Mouse (Mus musculus) stomach, embryonic 15.5 days (tissue): Measurements from ENCODE around the gene Tmem190. TPM values are rescaled to one million over a fixed set of nuclear protein-coding genes. Genes with fewer than 3 reads are reported as not detected.
"Not testable (repeated sequence)": the region's sequence is repeated elsewhere in the genome, so short reads cannot be mapped to it uniquely, and the experiment has no call there.

Experiments used
- ATAC-seq: fragments of 200-750 bp; cut with Nextera tagmentation; 2 replicates; pipeline ENCODE4 v1.8.0; 2017; ENCODE audit warnings: low read depth, moderate number of reproducible peaks, moderate TSS enrichment; ENCODE audit not compliant: insufficient read depth, low FRiP score
- H3K27ac ChIP-seq: fragments of 300-500 bp; sonication (generic); 2 replicates; pipeline ENCODE4 v1.5.1; 2015; ENCODE audit warnings: mild to moderate bottlenecking, inconsistent platforms
- H3K27me3 ChIP-seq: fragments of 300-500 bp; sonication (generic); replicated peaks from 2 replicates; pipeline ENCODE4 v1.6.1; 2015; ENCODE audit warnings: inconsistent platforms
- H3K36me3 ChIP-seq: fragments of 300-500 bp; sonication (generic); 2 replicates; pipeline ENCODE4 v1.6.1; 2015; ENCODE audit warnings: inconsistent platforms
- H3K4me1 ChIP-seq: fragments of 300-500 bp; sonication (generic); 2 replicates; pipeline ENCODE4 v1.6.1; 2015; ENCODE audit warnings: inconsistent platforms
- H3K4me2 ChIP-seq: fragments of 300-500 bp; sonication (generic); 2 replicates; pipeline ENCODE4 v1.6.1; 2015; ENCODE audit warnings: mild to moderate bottlenecking, inconsistent platforms
- H3K4me3 ChIP-seq: fragments of 300-500 bp; sonication (generic); replicated peaks from 2 replicates; pipeline ENCODE4 v1.5.1; 2015; ENCODE audit warnings: inconsistent platforms
- H3K9ac ChIP-seq: fragments of 300-500 bp; sonication (generic); 2 replicates; pipeline ENCODE4 v1.6.1; 2015; ENCODE audit warnings: inconsistent platforms
- H3K9me3 ChIP-seq: fragments of 300-500 bp; sonication (generic); 2 replicates; pipeline ENCODE4 v1.6.1; 2016; ENCODE audit warnings: inconsistent platforms
- WGBS: fragments of 180-500 bp; shearing (Covaris S2); methylation state at CpG from one replicate; pipeline ENCODE4 v1.1.7; 2015; 5-methylcytosine and 5-hydroxymethylcytosine counted together
- polyA plus RNA-seq: library from polyadenylated mRNA; unstranded; fragments of >200 nt; fragmentation: Nextera tagmentation; extraction: Ambion mirVana; gene quantifications from 2 replicates; pipeline ENCODE4 v1.2.1, GENCODE M21; 2015

The Tmem190 gene
- polyA plus RNA-seq, 1 experiment from 2014 or later: 1.2 TPM

GRCm38 (mm10) chr7:4795767-4796433 lies 13.2 kb downstream of the Tmem190 start:
- H3K4me2 ChIP-seq: no peak overlapping the region

GRCm38 (mm10) chr7:4802247-4802646 lies 19.5 kb downstream of the Tmem190 start:
- Histone ChIP-seq H3K27ac (no peak overlapping the region), H3K4me3 (no peak overlapping the region), H3K27me3 (no peaks in the 10 kb centered on the region), H3K9ac (no peak overlapping the region), H3K36me3 (peaks cover 13% of the 10 kb centered on the region), H3K4me2 (no peak overlapping the region), H3K9me3 (no peaks in the 10 kb centered on the region), H3K4me1 (no peaks in the 10 kb centered on the region)
- ATAC-seq: no peak

More at GRCm38 (mm10) chr7:4795767-4796433, 13.2 kb downstream of the Tmem190 start:
- Histone ChIP-seq H3K9me3 (no peaks in the 10 kb centered on the region), H3K36me3 (peaks cover 27% of the 10 kb centered on the region), H3K4me3 (no peak overlapping the region), H3K27ac (no peak overlapping the region), H3K9ac (no peak overlapping the region), H3K4me1 (peaks cover 13% of the 10 kb centered on the region; the same call in 1 of the 2 replicates), H3K27me3 (no peaks in the 10 kb centered on the region)
- no peak for ATAC-seq
- 72% methylated on average over 7 of the region's 7 CpGs for WGBS

GRCm38 (mm10) chr7:4806716-4807115 lies 24.0 kb downstream of the Tmem190 start:
- Histone ChIP-seq H3K27ac (no peak overlapping the region), H3K9ac (no peak overlapping the region), H3K9me3 (no peaks in the 10 kb centered on the region), H3K27me3 (no peaks in the 10 kb centered on the region), H3K4me3 (no peak overlapping the region), H3K4me2 (no peak overlapping the region), H3K36me3 (peaks cover 25% of the 10 kb centered on the region), H3K4me1 (peaks cover 20% of the 10 kb centered on the region)
- 84% methylated on average over 7 of the region's 7 CpGs for WGBS
- ATAC-seq: peak; percentile 71; the same call in 1 of the 2 replicates

- not testable (repeated sequence) for H3K27ac ChIP-seq, ATAC-seq, H3K9me3 ChIP-seq, H3K27me3 ChIP-seq
- 28% methylated on average over 10 of the region's 10 CpGs for WGBS
- H3K4me3 ChIP-seq: peak overlapping the region; percentile 86
- peak overlapping the region; percentile 97 for H3K9ac ChIP-seq
- H3K36me3 ChIP-seq: peaks cover 25% of the 10 kb centered on the region
- H3K4me1 ChIP-seq: peaks cover 26% of the 10 kb centered on the region
- H3K4me2 ChIP-seq: peak overlapping the region; percentile 73
Measured at GRCm38 (mm10) chr7:4811131-4811530, 28.4 kb downstream of the Tmem190 start.

GRCm38 (mm10) chr7:4811842-4812302 lies 29.1 kb downstream of the Tmem190 start:
- H3K27ac ChIP-seq: peak overlapping the region; percentile 99
- H3K9ac ChIP-seq: peak overlapping the region; percentile 97
- H3K4me2 ChIP-seq: peak overlapping the region; percentile 73
- H3K4me3 ChIP-seq: peak overlapping the region; percentile 86
- H3K27me3 ChIP-seq: no peaks in the 10 kb centered on the region
- ATAC-seq: no peak; the same call in 1 of the 2 replicates
- H3K9me3 ChIP-seq: no peaks in the 10 kb centered on the region
- H3K36me3 ChIP-seq: peaks cover 20% of the 10 kb centered on the region
- peaks cover 26% of the 10 kb centered on the region for H3K4me1 ChIP-seq
- WGBS: under 1% methylated on average over 29 of the region's 36 CpGs

- ATAC-seq: peak; percentile 99
- Histone ChIP-seq H3K27me3 (no peaks in the 10 kb centered on the region), H3K4me2 (peak within 1 kb of the TSS; percentile 73), H3K9me3 (no peaks in the 10 kb centered on the region), H3K9ac (peak within 1 kb of the TSS; percentile 97), H3K27ac (peak within 1 kb of the TSS; percentile 99), H3K36me3 (peaks cover 14% of the 10 kb centered on the region), H3K4me3 (peak within 1 kb of the TSS; percentile 86), H3K4me1 (peaks cover 26% of the 10 kb centered on the region)
- WGBS: under 1% methylated on average over 62 of the region's 62 CpGs
Measured at GRCm38 (mm10) chr7:4812303-4813104, 29.8 kb downstream of the Tmem190 start, which contains the start of gene Ube2s. Ube2s (minus strand) TSS chr7:4812590.

- Histone ChIP-seq H3K4me2 (peak overlapping the region; percentile 64), H3K4me1 (peaks cover 26% of the 10 kb centered on the region), H3K9me3 (no peaks in the 10 kb centered on the region), H3K9ac (peak overlapping the region; percentile 27; the same call in 1 of the 2 replicates), H3K27me3 (no peaks in the 10 kb centered on the region), H3K36me3 (peaks cover 10% of the 10 kb centered on the region; the same call in 1 of the 2 replicates), H3K27ac (peak overlapping the region; percentile 90), H3K4me3 (peak overlapping the region; percentile 86)
- no peak for ATAC-seq
- 19% methylated on average over 8 of the region's 8 CpGs for WGBS
Measured at GRCm38 (mm10) chr7:4813105-4813791, 30.5 kb downstream of the Tmem190 start.

GRCm38 (mm10) chr7:4816559-4816958 lies 33.8 kb downstream of the Tmem190 start:
- no peak overlapping the region for H3K27ac ChIP-seq
- peaks cover 6% of the 10 kb centered on the region; the same call in 1 of the 2 replicates for H3K4me1 ChIP-seq
- H3K4me3 ChIP-seq: no peak overlapping the region
- no peaks in the 10 kb centered on the region for H3K36me3 ChIP-seq
- ATAC-seq: no peak
- no peak overlapping the region for H3K9ac ChIP-seq
- H3K4me2 ChIP-seq: no peak overlapping the region
- H3K9me3 ChIP-seq: no peaks in the 10 kb centered on the region
- no peaks in the 10 kb centered on the region for H3K27me3 ChIP-seq

- ATAC-seq, H3K9me3 ChIP-seq, H3K36me3 ChIP-seq, H3K27me3 ChIP-seq, H3K9ac ChIP-seq, H3K27ac ChIP-seq, H3K4me2 ChIP-seq, H3K4me1 ChIP-seq, H3K4me3 ChIP-seq: not testable (repeated sequence)
- WGBS: 89% methylated on average over 7 of the region's 7 CpGs
Measured at GRCm38 (mm10) chr7:4820925-4821324, 38.2 kb downstream of the Tmem190 start.

GRCm38 (mm10) chr7:4821690-4822089 lies 39.0 kb downstream of the Tmem190 start:
- H3K27ac ChIP-seq: no peak overlapping the region
- no peaks in the 10 kb centered on the region for H3K9me3 ChIP-seq
- no peak overlapping the region for H3K4me2 ChIP-seq
- ATAC-seq: no peak
- no peaks in the 10 kb centered on the region for H3K4me1 ChIP-seq
- H3K4me3 ChIP-seq: no peak overlapping the region
- no peaks in the 10 kb centered on the region for H3K27me3 ChIP-seq
- no peaks in the 10 kb centered on the region for H3K36me3 ChIP-seq
- H3K9ac ChIP-seq: no peak overlapping the region
- WGBS: 72% methylated on average over 4 of the region's 4 CpGs

- Histone ChIP-seq H3K9ac (no peak overlapping the region), H3K4me2 (no peak overlapping the region), H3K27me3 (no peaks in the 10 kb centered on the region), H3K4me3 (no peak overlapping the region), H3K4me1 (no peaks in the 10 kb centered on the region), H3K27ac (no peak overlapping the region), H3K9me3 (no peaks in the 10 kb centered on the region), H3K36me3 (no peaks in the 10 kb centered on the region)
- WGBS: 50% methylated on average over 6 of the region's 6 CpGs
- no peak for ATAC-seq
Measured at GRCm38 (mm10) chr7:4822162-4822907, 39.6 kb downstream of the Tmem190 start.
